Mouse (Mus musculus): ENCODE measurements around the gene Lztfl1. TPM values are rescaled to one million over a fixed set of nuclear protein-coding genes. Genes with fewer than 3 reads are reported as not detected.
A peak's percentile ranks its signal among the peaks of the same experiment; 100 is the strongest.
"Not testable (repeated sequence)": the region's sequence is repeated elsewhere in the genome, so short reads cannot be mapped to it uniquely, and the experiment has no call there.

Gene Lztfl1
- total RNA-seq, 2 experiments from 2014 or later = 65.1 to 65.5 TPM

GRCm38 (mm10) chr9:123679198-123679597 is 38.3 kb downstream of the Lztfl1 start:
- no peak for DNase-seq

GRCm38 (mm10) chr9:123678327-123679105 is 39.0 kb downstream of the Lztfl1 start, which contains the start of the genes Ccr9 and Slc6a20a:
Gene Ccr9, plus strand, starts transcription at chr9:123678439.
Gene Slc6a20a, minus strand, starts transcription at chr9:123678885.
- no peak for DNase-seq

- DNase-seq = peak in 1 of 2 experiments; percentile 40
These were observed 51.9 kb downstream of the Lztfl1 start for GRCm38 (mm10) chr9:123665645-123666044.

GRCm38 (mm10) chr9:123659986-123660676 is 57.4 kb downstream of the Lztfl1 start:
- DNase-seq = not testable (repeated sequence)

GRCm38 (mm10) chr9:123658981-123659380 is 58.5 kb downstream of the Lztfl1 start:
- DNase-seq = no peak

- no peak for DNase-seq
These were observed 60.0 kb downstream of the Lztfl1 start for GRCm38 (mm10) chr9:123657457-123657856.

GRCm38 (mm10) chr9:123651369-123651768 is 66.1 kb downstream of the Lztfl1 start:
- DNase-seq = no peak

GRCm38 (mm10) chr9:123649785-123650511 is 67.5 kb downstream of the Lztfl1 start:
- DNase-seq = no peak

Other genes with a start within 250 kb of the Lztfl1 start
- 1 to 10 TPM; 7.5 to 7.7 TPM for gene Limd1, start 239.0 kb downstream of the Lztfl1 start, total RNA-seq (2021)
- 10 to 100 TPM; 59.3 to 63.7 TPM for gene Sacm1l, start 187.9 kb downstream of the Lztfl1 start, total RNA-seq (2021)
- gene Slc6a20b, start 85.1 kb downstream of the Lztfl1 start, total RNA-seq (2021) = under 1 TPM; 0.25 to 0.38 TPM
- gene Ccr9, start 39.3 kb downstream of the Lztfl1 start, total RNA-seq (2021) = under 1 TPM; 0.23 to 0.32 TPM
- gene Slc6a20a, start 38.8 kb downstream of the Lztfl1 start, total RNA-seq (2021) = 10 to 100 TPM; 10.5 to 16.1 TPM
- gene Cxcr6, start 88.8 kb upstream of the Lztfl1 start, total RNA-seq (2021) = not detected
- gene Fyco1, start 134.2 kb upstream of the Lztfl1 start, total RNA-seq (2021) = 10 to 100 TPM; 41.3 to 47.8 TPM
- not detected for gene Xcr1, start 144.3 kb upstream of the Lztfl1 start, total RNA-seq (2021)

Data from layer of hippocampus, postnatal 36 days (tissue).